20 mouse cellular contexts compared by ENCODE assay signal in the genomic region with DNA sequence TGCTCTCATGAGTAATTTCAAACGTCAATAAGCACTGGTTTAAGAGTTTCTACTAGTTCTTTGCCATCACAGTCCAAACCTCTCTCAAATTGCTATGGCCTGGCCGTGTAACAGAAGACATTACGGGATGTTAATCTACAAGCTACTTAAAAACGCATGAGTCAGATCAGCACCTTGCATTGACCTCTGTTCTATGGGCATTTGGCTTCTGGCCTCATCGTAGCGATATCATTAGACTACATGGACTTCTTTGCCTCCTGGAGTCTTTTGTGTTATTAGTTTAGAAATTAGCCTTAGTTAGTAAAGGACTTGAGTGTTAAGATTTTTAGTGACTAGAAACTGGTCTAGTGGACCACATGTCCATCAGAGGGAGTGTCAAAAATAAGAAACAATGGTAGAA. TPM values are rescaled to one million over a fixed set of nuclear protein-coding genes. Genes with fewer than 3 reads are reported as not detected.
DNase-seq lines count a peak whose midpoint lies in the region; ATAC-seq and TF ChIP-seq lines count a peak whose summit lies in the region.
"Had no signal": no experiment of that assay in that cellular context is flagged by ENCODE, and none has a peak within 500 bp of the region (broad histone marks: within the 10 kb centered on the region; RNA-seq: fewer than 3 reads in every experiment).

No protein-coding gene starts in this region.

- no peaks in the 10 kb centered on the region for H3K36me3 ChIP-seq in kidney, embryonic 16.5 days (ENCODE audit: insufficient read depth, low read length)
- peaks cover 31% of the 10 kb centered on the region for H3K36me3 ChIP-seq in liver, embryonic 14.5 days (replicated peaks; ENCODE audit: control insufficient read depth, insufficient read depth, low read depth)
- H3K36me3 ChIP-seq in forebrain, embryonic 15.5 days = no peaks in the 10 kb centered on the region
- H3K36me3 ChIP-seq: embryonic facial prominence, embryonic 13.5 days; forebrain, embryonic 12.5 days; heart, embryonic 13.5 days; hindbrain, embryonic 15.5 days had no signal

- no peak for TF ChIP-seq CTCF in liver, embryonic 14.5 days (IDR thresholded peaks at IDR 0.05; ENCODE audit: low read depth)

- DNase-seq in kidney, adult 9 months = peak; percentile 43
- DNase-seq in fat pad, adult 2 months (ENCODE audit: extremely low read depth, low read depth, low spot score) = peak; percentile 50
- DNase-seq in liver, embryonic 14.5 days (ENCODE audit: low read depth in 3 of 3, low spot score in 3 of 3) = no peak
- DNase-seq in gastrocnemius, postnatal 10 days = no peak
- DNase-seq in adrenal gland, adult 8-10 months = no peak
- DNase-seq: adrenal gland, postnatal 10 days; cerebellum, adult 11-12 months; cerebellum, adult 9-11 months; cerebellum, postnatal 36 days; forebrain, postnatal 0 days; gastrocnemius, adult 2 months; gastrocnemius, postnatal 36 days; heart, adult 11 months; heart, postnatal 36 days had no signal

- no peaks in the 10 kb centered on the region for H3K27me3 ChIP-seq in kidney, embryonic 16.5 days (ENCODE audit: insufficient read depth, low read length)
- no peaks in the 10 kb centered on the region for H3K27me3 ChIP-seq in liver, embryonic 14.5 days (ENCODE audit: control insufficient read depth, insufficient read depth, low read length)
- peaks cover 5% of the 10 kb centered on the region; the same call in 1 of the 2 replicates for H3K27me3 ChIP-seq in forebrain, embryonic 15.5 days
- H3K27me3 ChIP-seq: heart, embryonic 13.5 days had no signal

- no peaks in the 10 kb centered on the region for H3K9me3 ChIP-seq in kidney, embryonic 16.5 days (ENCODE audit: low read length)
- H3K9me3 ChIP-seq in liver, embryonic 14.5 days (ENCODE audit: control insufficient read depth, low read length) = no peaks in the 10 kb centered on the region
- no peaks in the 10 kb centered on the region for H3K9me3 ChIP-seq in forebrain, embryonic 15.5 days
- H3K9me3 ChIP-seq: embryonic facial prominence, embryonic 13.5 days; forebrain, embryonic 12.5 days; heart, embryonic 13.5 days; hindbrain, embryonic 15.5 days had no signal

- H3K27ac ChIP-seq in kidney, embryonic 16.5 days (ENCODE audit: low read length) = no peak overlapping the region
- peak overlapping the region; percentile 62 for H3K27ac ChIP-seq in liver, embryonic 14.5 days
- H3K27ac ChIP-seq in forebrain, embryonic 15.5 days (replicated peaks) = no peak overlapping the region
- H3K27ac ChIP-seq: embryonic facial prominence, embryonic 13.5 days; forebrain, embryonic 12.5 days; gastrocnemius, adult 2 months; heart, embryonic 13.5 days; hindbrain, embryonic 15.5 days had no signal

- ATAC-seq in kidney, embryonic 16.5 days (ENCODE audit: low FRiP score, low TSS enrichment) = no peak
- no peak for ATAC-seq in liver, embryonic 14.5 days (ENCODE audit: insufficient read depth)
- ATAC-seq in forebrain, embryonic 15.5 days (replicated peaks) = no peak
- ATAC-seq: forebrain, postnatal 0 days had no signal

- TF ChIP-seq EP300 in liver, embryonic 14.5 days (IDR thresholded peaks at IDR 0.05; ENCODE audit: low read depth) = no peak

- 0 out of 2 replicates have a peak, but pooled peaks cover under 1% of the 10 kb centered on the region for H3K4me1 ChIP-seq in kidney, embryonic 16.5 days (ENCODE audit: insufficient read depth, low read length)
- peaks cover 60 to 72% of the 10 kb centered on the region in 2 experiments for H3K4me1 ChIP-seq in liver, embryonic 14.5 days (replicated peaks; ENCODE audit: control insufficient read depth in 2 of 2, insufficient read depth in 2 of 2, low read length in 1 of 2)
- 0 out of 2 replicates have a peak, but pooled peaks cover 1% of the 10 kb centered on the region for H3K4me1 ChIP-seq in forebrain, embryonic 15.5 days

- WGBS in kidney, embryonic 16.5 days = 84% methylated on average over 6 of the region's 6 CpGs
- WGBS in liver, embryonic 14.5 days (ENCODE audit: insufficient replicate concordance) = 77% methylated on average over 6 of the region's 6 CpGs
- WGBS in forebrain, embryonic 15.5 days = 92% methylated on average over 6 of the region's 6 CpGs

- H3K4me3 ChIP-seq in kidney, embryonic 16.5 days (ENCODE audit: low read length) = no peak overlapping the region
- peak overlapping the region in 1 of 2 experiments; percentile 21; a peak in 2 of 4 replicates for H3K4me3 ChIP-seq in liver, embryonic 14.5 days (ENCODE audit: insufficient read depth in 1 of 2, low read depth in 2 of 2, low read length in 2 of 2)
- H3K4me3 ChIP-seq in forebrain, embryonic 15.5 days = no peak overlapping the region
- H3K4me3 ChIP-seq: embryonic facial prominence, embryonic 13.5 days; forebrain, embryonic 12.5 days; gastrocnemius, adult 2 months; heart, embryonic 13.5 days; hindbrain, embryonic 15.5 days had no signal

- no peak overlapping the region for H3K4me2 ChIP-seq in kidney, embryonic 16.5 days (replicated peaks; ENCODE audit: low read depth, low read length)
- H3K4me2 ChIP-seq in liver, embryonic 14.5 days (ENCODE audit: low read depth) = peak overlapping the region; percentile 51
- H3K4me2 ChIP-seq in forebrain, embryonic 15.5 days (replicated peaks) = no peak overlapping the region
- H3K4me2 ChIP-seq: embryonic facial prominence, embryonic 13.5 days; forebrain, embryonic 12.5 days; hindbrain, embryonic 15.5 days had no signal

- H3K9ac ChIP-seq in kidney, embryonic 16.5 days (replicated peaks; ENCODE audit: low read length) = no peak overlapping the region
- peak overlapping the region; percentile 28 for H3K9ac ChIP-seq in liver, embryonic 14.5 days (replicated peaks)
- H3K9ac ChIP-seq in forebrain, embryonic 15.5 days (replicated peaks) = no peak overlapping the region
- H3K9ac ChIP-seq: embryonic facial prominence, embryonic 13.5 days; forebrain, embryonic 12.5 days; forebrain, postnatal 0 days; heart, embryonic 13.5 days; hindbrain, embryonic 15.5 days had no signal

RNA-seq across cellular contexts. Expression of a gene that starts 7.8 kb away (rescaled TPM):
- 4.2 and 5.1 TPM in 2 replicates for polyA plus RNA-seq in kidney, embryonic 16.5 days (2015; fragmentation: Nextera tagmentation; extraction: Ambion mirVana)
- 20.2 and 30.5 TPM in 2 replicates for polyA plus RNA-seq in liver, embryonic 14.5 days (2012; rRNA removed)
- 41.2 and 44.0 TPM in 2 replicates for polyA plus RNA-seq in liver, embryonic 14.5 days (2014; fragmentation: Nextera tagmentation; extraction: Ambion mirVana)
- 0.72 and 0.74 TPM in 2 replicates for polyA plus RNA-seq in forebrain, embryonic 15.5 days (2015; fragmentation: Nextera tagmentation; extraction: Ambion mirVana)
- total RNA-seq in gastrocnemius, postnatal 10 days (2021) = 10 to 100 TPM; 19.9 to 22.7 TPM
- 10 to 100 TPM; 37.3 to 67.7 (median 50.4) TPM for total RNA-seq in adrenal gland, adult 8-10 months (2022)

Comparison
In these comparisons a context has a peak if more than half of its experiments do, and no peak if none do; other contexts are left out.
1. DNase-seq: peak in kidney, adult 9 months (single experiment) and fat pad, adult 2 months (single experiment); none in liver, embryonic 14.5 days (0 of 3), gastrocnemius, postnatal 10 days (single experiment) and adrenal gland, adult 8-10 months (single experiment).